Mouse (Mus musculus) B cell, adult 2 months (primary cell): ENCODE measurements around the gene E130114P18Rik.

Experiments used
- DNase-seq, 2 experiments: peaks; one replicate each; pipeline ENCODE4 v3.0.0; 2022

Gene E130114P18Rik

GRCm38 (mm10) chr4:97640385-97640784 is 137.5 kb downstream of the E130114P18Rik start:
- DNase-seq: no peak

DNA sequence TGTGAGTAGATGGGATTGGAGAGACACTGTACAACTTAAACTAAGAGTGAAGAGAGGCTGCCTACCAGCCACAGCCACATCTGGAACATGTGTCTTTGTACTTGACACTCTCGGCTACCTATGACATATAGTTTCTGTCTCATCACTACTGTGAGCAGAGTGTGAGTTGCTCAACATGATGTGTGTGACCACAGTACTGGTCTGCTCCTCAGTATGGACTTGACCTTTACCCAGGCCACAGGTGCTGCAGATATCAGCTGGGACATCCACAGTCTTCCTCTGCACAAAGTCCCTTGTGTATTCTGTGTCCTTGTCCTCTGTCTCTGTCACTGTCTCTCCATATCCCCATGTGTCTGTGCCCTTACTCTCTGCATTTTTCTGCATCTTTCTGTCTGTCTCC is 141.3 kb downstream of the E130114P18Rik start:
- no peak for DNase-seq

DNA sequence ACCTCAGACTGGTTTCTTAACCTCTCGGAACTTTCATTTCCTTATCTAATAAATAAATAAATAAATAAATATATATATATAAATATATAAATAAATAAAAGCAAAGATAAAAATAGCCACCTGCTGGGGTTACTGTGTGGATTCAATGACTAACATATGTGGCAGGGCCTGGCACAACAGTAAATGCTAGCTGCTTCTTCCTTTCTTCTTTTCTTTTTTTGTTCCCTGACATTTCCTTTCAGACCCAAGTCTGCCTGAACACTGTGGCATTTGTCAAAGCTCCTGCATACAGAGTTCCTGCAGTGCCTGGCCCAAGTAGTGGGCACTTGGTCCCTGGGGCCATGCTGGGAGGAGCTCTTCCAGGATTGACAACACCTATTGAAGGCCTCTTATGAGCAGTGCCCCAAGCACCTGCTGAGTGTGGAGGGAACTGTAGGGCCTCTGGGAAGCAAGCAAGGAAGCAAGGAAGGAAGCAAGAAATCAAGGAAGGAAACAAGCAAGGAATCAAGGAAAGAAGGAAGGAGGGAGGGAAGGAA is 142.1 kb downstream of the E130114P18Rik start:
- no peak for DNase-seq

DNA sequence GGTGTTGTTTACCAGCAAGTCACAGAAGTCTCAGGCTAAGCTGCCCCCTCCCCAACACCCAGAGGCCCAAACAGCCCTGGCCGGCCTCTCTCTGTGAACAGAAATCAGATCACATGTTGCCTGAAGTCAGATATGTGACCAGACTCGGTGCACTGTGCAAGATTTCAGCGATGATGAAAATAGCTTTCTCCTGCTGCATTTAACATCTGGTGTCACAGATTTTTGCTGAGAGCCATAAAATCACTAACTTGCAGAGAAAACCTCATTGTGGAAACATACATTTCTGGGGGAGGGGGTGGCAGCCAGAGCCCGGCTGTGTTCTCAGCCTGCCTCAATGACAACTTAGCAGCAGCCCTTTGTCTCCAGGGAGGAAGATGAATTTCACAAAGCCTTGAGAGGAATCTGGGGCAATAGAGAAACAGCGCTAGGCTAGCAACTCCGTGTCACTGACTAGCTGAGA is 142.6 kb downstream of the E130114P18Rik start:
- no peak for DNase-seq

- no peak for DNase-seq
Measured at GRCm38 (mm10) chr4:97628881-97629605, 148.8 kb downstream of the E130114P18Rik start.

GRCm38 (mm10) chr4:97626002-97626720 is 151.7 kb downstream of the E130114P18Rik start:
- no peak for DNase-seq

- no peak for DNase-seq
Measured at GRCm38 (mm10) chr4:97623165-97623564, 154.7 kb downstream of the E130114P18Rik start.

DNA sequence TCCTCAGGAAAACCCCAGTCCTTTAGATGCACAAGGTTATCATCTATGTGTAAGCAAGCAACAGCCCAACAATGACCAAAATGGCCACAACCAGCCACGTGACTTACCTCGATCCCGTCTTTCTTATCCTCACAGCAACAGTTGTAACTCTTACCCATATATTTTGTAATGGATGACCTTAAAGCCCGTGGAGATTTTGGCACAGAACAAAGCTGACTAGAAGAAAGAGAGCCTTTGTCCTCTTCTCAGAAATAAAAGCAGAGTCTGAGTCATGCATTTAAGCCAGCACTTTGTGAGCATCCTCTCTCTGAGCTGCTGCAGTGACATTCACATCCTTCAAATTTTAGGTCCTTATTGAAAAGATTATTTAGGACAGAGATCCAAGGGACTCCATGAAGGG is 156.1 kb downstream of the E130114P18Rik start:
- no peak for DNase-seq

DNA sequence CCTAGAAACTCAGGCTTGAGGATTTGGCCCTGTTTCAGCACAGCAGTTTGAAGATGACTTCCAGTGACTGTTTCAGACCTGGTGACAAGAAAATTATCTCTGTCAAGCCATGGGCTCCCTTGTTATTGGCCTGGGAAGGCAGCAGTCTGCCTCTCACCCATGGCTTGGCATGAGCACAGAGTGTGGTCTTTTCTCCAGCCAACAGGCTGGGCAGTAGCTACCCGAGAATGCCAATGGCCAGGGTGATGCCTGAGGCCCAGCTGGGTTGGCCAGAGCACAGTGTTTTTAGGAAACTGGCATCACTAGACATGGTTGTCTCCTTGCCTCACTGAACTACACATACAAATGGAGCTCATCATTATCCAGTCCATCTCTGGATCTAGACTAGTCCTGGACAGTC is 157.5 kb downstream of the E130114P18Rik start:
- DNase-seq: no peak

GRCm38 (mm10) chr4:97618668-97619373 is 159.1 kb downstream of the E130114P18Rik start:
- no peak for DNase-seq

DNA sequence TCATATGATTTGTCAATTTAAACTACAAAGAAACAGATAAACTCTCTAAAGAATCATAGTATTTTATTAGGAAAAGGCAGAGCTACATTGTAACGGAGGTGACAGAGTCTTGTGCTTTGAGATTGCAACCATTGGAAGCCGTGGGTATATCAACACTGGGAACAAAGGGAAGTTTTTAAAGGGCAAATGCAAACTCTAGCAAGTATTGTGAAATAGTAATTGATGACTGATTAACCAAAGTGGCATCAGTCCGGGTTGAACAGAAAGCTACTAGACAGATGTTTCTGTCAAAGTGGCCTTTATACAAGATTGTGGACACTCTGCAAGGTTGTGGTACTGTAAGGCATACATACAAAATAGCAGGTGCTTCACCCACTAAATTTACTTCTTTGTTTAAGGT is 162.8 kb downstream of the E130114P18Rik start:
- DNase-seq: no peak

- DNase-seq: no peak
Measured at GRCm38 (mm10) chr4:97611251-97611847, 166.5 kb downstream of the E130114P18Rik start.

GRCm38 (mm10) chr4:97609831-97610727 is 167.8 kb downstream of the E130114P18Rik start:
- no peak for DNase-seq

DNA sequence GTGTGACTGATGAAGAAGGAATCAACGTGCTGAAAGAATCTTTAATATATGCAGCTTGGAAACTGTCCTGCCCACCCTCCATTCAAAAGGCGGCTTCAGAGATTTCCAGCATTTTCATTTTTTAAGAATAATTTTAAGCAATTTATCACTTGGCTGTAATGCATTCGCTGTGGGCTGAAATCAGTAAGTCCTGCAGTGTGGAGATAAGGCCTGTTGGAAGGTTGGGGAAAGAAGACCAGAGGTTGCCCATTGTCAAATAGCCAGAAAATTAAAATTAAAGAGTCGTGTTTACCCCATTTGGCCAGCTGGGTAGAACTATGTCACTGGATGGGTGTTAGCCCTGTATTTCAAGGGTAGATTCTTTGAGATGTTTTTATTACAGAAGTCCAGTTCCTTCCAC is 168.5 kb downstream of the E130114P18Rik start:
- DNase-seq: no peak

DNA sequence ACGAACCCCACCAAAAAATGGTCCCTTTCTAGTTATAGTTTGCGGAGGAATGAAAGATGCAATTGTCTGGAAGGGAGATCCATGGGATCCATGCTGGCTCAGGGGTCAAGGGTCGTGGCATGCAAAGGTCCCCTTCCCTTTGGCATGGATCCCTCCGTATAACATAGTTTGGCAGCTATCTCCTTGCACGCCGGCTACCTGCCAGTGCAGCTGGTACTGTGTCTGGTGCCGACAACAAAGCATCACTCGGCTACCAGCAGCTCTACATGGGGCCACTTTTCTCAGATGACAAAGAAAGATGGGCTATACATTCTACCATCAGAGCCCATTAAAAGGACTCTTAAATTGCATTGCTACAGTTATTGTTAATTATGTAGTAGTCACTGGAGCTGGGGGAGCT is 169.2 kb downstream of the E130114P18Rik start:
- no peak for DNase-seq

- DNase-seq: no peak
Measured at GRCm38 (mm10) chr4:97608134-97608533, 169.7 kb downstream of the E130114P18Rik start.

DNA sequence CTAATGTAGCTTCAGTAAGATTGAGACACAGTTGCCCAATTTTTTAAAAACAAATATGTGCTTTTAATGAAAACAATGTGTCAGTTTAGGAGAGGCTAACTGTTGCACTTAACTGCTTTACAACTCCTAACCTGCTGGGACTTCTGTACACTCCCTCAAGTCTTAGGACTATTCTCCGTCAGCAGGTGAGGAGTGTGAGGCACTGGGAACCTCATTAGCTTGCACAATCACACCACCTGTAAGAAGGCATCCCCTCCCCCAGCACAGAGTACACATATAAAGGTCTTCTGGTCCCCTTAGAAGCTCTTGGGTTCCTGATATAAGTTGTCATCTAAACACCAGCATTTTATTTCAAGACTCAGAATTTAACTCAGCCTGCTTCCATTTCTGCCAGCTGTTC is 170.7 kb downstream of the E130114P18Rik start:
- DNase-seq: no peak

DNA sequence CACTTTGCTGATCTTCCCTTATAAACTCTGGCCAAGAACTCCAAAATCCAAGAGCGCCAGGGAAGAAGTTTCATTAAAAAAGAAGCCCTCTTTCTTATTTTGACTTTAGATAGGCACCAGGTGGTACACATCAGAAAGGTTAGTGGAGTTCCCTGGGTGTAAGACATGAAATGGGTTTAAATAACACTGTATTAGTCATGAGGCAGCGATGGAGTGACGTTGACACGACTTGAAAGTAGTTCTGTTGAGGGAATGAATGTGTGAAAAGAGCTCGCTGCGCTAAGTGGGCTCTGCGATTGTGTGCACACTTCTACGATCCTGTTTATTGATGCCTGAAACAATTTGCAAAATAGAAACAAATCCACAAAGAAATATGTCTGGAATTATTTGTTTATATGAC is 171.4 kb downstream of the E130114P18Rik start:
- DNase-seq: no peak

DNA sequence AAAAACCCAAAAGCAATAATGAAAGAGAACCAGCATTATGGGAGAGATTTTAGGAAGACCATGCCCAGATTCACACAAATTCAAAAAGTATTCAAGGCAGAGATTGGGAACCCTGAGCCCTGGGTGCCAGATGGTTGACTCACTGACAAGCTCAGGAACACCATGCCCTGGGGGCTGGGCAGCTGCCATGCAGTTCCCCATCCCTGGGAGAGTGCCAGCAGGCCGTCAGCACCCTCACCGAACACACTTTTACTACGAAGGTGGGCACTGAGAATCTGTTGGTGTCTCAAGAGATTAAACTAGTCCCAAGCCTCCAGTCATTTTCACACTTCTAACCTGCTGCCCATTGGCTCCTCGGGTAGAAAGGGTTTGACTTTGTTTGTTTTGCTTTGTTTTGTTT is 175.3 kb downstream of the E130114P18Rik start:
- no peak for DNase-seq

- no peak for DNase-seq
Measured at GRCm38 (mm10) chr4:97600875-97601835, 176.7 kb downstream of the E130114P18Rik start.

- DNase-seq: no peak
Measured at GRCm38 (mm10) chr4:97597443-97597842, 180.4 kb downstream of the E130114P18Rik start.
